Mouse (Mus musculus) kidney, adult 2 months (tissue): ENCODE results near the gene Dusp13.

ENCODE experiments used
- CTCF ChIP-seq: fragments of 200-500 bp; conservative IDR thresholded peaks from 2 replicates; pipeline ENCODE4 v1.5.1; 2011; ENCODE audit warnings: low read depth, mild to moderate bottlenecking, control low read depth, low read length, moderate library complexity, mixed read lengths; ENCODE audit not compliant: insufficient read depth, insufficient read length
- POLR2A ChIP-seq: fragments of 200-500 bp; IDR thresholded peaks from one replicate; pipeline ENCODE4 v1.6.1; 2011; ENCODE audit warnings: low read depth, low read length, control low read depth

- TF ChIP-seq POLR2A, result no peak
- no peak for TF ChIP-seq CTCF
Measured at GRCm38 (mm10) chr14:21765754-21766397, 14.9 kb upstream of the Dusp13 start.
